Mouse (Mus musculus) spleen, postnatal 0 days (tissue): Measurements from ENCODE around the gene Srgap2. TPM values are rescaled to one million over a fixed set of nuclear protein-coding genes. Genes with fewer than 3 reads are reported as not detected.

Experiments
- polyA plus RNA-seq: library from polyadenylated mRNA; unstranded; fragments of >200 nt; fragmentation: Nextera tagmentation; extraction: Ambion mirVana; gene quantifications from 2 replicates; pipeline ENCODE4 v1.2.1, GENCODE M21; 2015

Srgap2 gene
- polyA plus RNA-seq = 7.0 and 7.1 TPM in 2 replicates

GRCm38 (mm10) chr1:131527281-131528080, at the start of gene Srgap2, which contains the start of gene Fam72a:
Srgap2 (minus strand) TSS chr1:131527352.
Fam72a (plus strand) TSS chr1:131527903.

GRCm38 (mm10) chr1:131279456-131279776, 247.7 kb downstream of the Srgap2 start, which contains the start of gene Ikbke:
Ikbke (minus strand) TSS chr1:131279606.

GRCm38 (mm10) chr1:131245089-131245856, 281.9 kb downstream of the Srgap2 start, which contains the start of gene Rassf5:
Rassf5 (minus strand) TSS chr1:131245258.

Other genes starting within 250 kb of the Srgap2 start
- 2.9 and 4.4 TPM in 2 replicates for gene Ikbke, start 247.7 kb downstream of the Srgap2 start, polyA plus RNA-seq
- gene Fam72a, start 551 bp upstream of the Srgap2 start, polyA plus RNA-seq = 1.9 and 2.0 TPM in 2 replicates
- gene Avpr1b, start 71.9 kb upstream of the Srgap2 start, polyA plus RNA-seq = not detected in 2 replicates
- 184 and 219 TPM in 2 replicates for gene Ctse, start 111.0 kb upstream of the Srgap2 start, polyA plus RNA-seq
- gene Rab7b, start 161.3 kb upstream of the Srgap2 start, polyA plus RNA-seq = 5.3 and 5.9 TPM in 2 replicates
- 0.04 and 0.10 TPM in 2 replicates for gene Slc26a9, start 216.7 kb upstream of the Srgap2 start, polyA plus RNA-seq